Mouse (Mus musculus) spleen, adult 12 weeks (tissue): ENCODE results near the gene Rab37.

Experiments used
- DNase-seq: peaks from one replicate; pipeline ENCODE4 v3.0.0; 2022; ENCODE audit warnings: low spot score

Gene Rab37

DNA sequence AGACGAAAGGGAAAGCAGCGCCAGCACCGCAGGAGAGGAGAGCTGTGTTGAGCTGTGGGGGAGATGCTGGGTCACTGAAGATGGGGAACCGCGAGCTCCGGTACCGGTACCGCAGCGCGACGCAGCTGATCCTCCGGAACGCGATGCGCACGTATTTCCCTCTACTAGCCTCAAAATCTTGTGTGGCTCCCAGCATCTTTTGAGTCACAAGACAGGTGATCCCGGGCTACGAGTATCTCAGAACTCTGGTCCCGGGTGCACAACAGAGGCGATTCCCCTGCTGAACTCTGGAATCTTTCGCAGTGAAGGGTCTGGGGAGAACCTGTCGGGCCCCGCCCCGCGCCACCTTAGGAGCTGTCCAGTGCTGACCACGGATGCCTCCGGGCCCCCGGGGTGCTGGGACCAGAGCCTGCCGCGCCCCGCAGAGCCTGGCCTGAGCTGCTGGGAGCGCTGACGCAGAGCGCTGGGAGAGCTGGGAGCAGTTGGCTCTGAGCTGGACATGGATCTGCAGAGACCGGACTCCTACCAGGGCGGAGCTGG is at the start of gene Rab37:
Rab37 (plus strand) TSS at position 70 of the 540 bp plus-strand sequence.
- no peak for DNase-seq

DNA sequence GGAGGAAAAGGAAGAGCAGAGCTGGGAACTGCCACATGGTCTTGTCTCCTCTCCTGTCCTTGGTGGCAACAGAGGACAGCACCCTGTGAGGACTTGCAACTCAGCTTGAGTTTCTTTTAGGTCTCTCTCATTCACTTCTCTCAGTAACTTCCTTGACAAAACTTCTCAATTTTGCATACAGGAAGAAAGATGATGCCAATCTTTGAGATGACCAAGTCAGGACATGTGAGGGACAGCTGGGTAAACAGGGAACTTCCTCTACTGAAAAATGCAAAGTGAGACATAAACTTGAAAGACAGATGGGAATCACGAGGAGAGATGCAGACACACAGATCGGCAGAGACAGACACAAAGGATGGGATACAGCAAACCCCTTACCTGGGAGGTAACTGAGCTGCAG is 43.0 kb upstream of the Rab37 start, which contains the start of gene Cd300ld3:
Cd300ld3 (minus strand) TSS at position 151 of the 400 bp plus-strand sequence.
- DNase-seq: no peak

DNA sequence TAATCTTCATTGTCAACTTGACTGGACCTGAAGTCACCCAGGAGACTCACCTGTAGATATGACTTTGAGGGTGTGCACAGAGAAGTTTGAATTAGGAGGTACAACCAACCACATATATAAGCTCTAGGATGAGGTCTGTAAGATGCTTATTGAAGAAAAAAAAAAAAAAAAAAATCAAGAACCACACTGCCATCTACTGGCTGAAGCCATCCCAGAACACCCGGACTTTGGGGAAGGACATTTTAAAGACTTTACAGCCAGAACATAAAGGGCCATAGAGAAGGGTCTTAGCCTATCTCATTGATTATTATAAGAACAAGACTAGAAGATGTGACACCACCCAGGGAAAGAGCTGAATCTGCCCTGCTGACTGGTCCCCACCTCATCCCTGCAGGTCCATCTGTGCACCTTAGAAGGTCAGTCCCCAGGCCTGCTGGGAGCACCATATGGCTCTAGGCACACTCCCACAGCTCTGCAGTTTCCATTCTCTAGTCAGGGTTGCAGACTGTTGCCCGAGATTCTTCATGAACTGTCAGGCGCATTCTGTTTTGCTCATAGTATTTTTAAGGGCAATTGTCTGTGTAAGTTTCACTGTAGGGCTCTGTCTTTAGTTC is 41.8 kb upstream of the Rab37 start:
- no peak for DNase-seq

DNA sequence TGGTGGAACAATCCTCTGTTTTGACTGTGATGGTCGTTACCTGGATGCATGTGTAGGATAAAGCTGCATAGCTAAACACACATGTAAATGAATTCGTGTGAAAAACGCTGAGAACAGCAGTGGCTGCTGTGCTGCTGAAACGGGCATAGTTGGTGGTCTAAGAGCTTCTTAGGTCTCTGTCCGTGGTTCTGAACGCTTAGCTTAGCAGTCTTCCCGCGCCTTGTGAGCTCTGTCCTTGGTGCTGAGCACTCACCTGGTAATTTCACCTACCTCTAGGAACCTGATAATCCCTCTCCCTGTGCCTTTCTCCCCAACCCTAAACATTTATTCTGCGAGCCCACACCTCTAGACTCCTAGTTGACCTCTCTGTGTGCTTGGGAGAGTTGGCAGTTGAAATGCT is 39.0 kb upstream of the Rab37 start:
- DNase-seq: no peak

DNA sequence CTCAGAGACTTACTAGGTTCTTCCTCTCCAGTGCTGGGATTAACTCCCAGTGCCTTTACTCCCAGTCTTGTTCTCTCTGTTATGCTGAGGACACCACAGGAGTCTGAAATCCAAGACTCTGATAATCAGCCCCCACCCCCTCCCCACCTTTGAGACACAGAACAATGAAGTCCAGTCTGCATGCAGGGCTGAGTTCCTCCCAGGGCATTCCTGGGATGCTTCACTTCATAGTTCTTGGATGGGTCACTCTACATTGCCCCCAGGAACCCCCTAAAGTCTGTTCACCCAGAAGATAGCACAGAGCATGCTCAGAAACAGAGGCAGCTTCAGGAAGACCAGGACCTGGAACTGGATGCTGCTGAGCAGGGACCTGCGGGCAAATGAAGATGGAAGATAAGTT is 38.2 kb upstream of the Rab37 start:
- no peak for DNase-seq

DNA sequence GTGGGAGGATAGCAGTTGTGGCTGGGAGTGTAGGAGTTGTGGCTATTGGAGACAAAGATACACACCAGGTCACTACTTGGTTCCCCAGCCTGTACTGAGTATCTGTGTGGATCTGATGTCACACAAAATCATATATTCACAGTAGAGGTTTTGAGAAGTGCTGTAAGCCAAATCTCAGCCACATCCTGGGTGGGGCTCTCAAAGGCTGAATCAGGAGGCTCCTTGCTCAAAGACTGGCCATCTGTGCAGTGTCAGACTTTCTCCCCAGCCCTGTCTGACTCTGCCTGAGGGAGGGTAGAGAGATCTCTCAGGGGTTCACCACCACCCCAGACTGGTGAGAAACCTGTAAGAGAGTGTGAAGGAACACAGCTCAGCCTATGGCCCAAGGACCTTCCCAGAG is 36.7 kb upstream of the Rab37 start:
- DNase-seq: no peak

DNA sequence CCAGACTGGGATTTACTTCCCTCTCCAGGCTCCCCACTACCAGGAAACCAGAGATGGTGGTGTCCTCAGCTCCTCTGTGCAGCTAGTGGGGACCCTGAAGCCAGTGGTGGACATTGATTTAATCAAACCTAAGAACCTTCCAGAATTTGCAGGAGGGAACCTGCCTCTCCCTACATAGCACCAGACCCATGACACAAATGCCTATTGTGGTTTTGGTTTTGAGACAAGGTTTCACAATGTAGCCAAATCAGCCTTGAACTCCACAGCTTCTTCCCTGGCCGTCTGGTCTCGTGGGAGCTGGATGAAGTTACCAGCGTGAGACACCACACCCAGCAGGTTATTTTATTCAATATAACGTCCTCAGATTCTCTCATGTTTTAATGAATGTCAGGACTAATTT is 32.5 kb upstream of the Rab37 start:
- no peak for DNase-seq

DNA sequence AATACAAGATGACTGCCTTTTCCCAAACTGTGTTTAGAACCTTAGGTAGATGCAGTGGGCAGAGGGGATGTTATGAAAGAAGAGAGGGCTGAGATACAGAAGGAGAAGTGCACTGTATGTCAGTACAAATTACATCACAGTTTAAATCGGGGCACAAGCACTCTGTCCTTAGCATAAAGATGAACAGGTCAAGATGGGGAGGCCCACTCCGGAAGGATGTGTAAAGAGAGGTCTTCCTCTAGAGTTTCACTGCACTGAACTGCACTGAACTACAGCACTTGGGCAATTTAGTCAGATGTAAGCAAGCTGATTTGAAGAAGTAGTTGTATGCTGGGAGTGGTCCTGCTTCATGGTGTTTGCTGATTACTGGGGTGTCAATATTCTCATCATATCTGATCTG is 31.4 kb upstream of the Rab37 start:
- no peak for DNase-seq

DNA sequence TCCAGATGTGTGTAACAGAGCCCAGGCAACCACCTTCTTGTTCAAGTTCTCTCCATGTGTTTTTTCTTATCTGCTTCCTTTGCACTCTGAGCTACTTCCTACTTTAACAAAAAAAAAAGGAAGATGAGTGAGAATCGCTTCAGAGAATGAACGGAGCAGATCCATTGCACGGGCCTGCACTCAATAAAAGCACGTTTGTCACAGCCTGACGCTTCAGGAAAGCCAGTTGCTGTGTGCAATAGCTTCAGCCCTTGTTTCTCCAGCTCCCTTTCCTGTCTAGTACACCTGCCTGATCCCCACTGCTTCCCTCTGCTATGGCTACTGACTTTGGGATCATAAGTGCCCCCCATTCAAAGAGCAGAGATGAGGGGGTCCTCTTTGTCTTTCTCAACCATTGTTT is 29.2 kb upstream of the Rab37 start, which contains the start of gene Cd300e:
Cd300e (minus strand) TSS at position 101 of the 400 bp plus-strand sequence.
- no peak for DNase-seq

DNA sequence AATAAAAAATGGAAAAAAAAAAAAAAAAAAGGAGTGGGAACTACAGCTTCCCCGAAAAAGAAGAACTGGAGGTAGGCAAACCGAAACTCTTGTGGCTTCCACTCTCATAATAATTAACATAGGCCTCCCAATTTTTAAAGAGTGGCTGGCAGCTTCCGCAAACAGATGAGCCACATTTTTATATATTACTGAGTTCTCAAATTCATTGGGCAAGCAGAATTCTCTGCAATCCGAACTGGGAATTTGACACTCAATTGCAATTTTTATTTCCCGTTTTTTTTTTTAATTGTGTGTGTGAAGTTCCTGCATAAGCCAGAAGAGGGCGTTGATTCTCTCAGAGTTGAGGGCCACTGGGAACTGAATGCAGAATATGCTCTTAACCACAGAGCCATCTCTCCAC is 24.5 kb upstream of the Rab37 start:
- no peak for DNase-seq

DNA sequence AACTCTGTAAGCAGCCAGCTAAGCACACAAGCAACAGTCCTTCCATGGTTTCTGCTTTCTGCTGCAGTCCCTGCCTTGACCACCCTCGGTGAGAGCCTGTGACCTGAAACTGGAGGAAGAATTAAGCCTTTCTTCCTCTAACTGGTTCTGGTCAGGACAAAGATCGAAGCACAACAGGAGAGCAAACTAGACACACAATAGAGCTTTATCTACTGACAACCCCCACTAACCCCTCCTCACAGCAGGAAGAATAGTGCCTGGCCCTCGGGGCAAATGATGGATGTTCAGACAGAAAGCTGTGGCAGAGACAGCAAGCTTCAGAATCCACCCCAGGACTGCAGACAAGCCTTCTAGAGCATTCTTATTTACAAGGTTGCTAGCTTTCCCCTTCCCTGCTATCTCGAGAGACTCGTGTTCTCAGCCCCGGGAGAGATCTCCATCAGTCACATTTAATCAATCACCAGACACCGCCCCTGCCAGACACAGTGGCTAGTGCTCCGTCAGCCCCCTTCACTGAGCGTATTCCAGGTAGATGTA is 20.1 kb upstream of the Rab37 start:
- no peak for DNase-seq

DNA sequence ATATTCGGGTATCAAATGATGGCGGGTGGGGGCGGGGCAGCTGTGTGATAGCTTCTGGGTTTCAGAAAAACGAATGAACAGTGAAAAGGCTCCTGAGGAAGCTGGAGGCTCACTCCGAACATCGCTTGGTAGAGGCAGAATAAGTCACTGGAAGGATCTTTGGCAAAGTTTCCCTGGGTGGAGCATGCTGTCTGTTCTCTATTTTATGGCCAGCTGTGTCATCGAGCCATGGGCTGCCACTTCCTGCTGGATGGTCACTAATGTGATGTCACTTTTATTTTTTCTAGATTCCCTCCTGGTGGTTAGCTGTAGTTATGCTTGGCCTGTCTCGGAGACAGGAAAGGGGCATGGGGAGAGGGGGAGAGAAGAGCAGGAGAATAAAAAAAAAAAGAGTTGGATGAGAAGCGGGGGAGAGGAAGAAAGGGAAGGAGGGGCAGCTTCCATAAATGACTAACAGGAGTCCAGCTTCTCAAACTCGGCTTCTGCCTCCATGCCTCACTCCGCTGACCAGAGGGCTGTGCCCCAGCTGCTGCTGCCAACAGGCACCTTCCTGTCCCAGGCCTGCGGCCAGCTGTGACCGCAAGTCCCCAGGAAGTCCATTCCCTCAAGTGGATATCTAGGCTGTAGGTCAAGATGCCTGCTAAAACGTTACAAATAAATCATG is 19.5 kb upstream of the Rab37 start:
- DNase-seq: no peak

DNA sequence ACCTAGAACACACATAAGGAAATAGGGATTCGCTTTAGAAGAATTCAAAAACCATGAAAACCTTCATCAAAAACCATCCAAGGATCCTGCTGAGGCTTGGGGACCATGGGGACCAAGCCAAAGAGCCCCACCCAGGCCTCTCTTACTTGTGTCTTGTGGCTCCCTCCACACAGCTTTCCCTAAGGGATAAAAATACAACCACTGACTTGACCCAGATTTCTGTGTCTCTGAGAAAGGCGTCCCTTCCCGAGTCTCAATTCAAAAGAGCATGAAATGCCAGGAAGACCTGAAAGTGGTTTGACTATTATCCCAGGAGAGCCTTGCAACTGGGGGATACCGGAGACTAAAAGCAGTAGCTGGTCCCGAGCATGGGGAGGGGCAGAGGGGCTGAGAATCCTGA is 18.2 kb upstream of the Rab37 start:
- no peak for DNase-seq

DNA sequence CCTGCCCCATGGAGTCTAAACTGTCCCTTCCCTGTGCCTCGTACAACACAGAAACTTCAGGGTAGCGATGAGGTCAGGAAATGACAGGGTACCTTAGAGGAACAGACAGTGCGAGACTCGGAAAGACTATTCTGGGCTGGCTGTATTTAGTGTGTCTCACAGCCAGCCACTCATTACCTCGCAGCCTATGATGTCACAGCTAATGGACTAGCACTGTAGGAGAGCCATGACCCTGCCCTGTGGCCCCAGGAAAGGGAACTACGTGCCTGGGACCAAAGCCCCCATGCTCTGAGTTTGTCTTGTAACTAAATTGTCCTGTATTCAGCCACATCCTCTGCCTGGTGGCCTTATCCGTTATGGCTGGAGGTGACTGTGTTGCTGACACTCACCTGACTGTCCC is 15.8 kb upstream of the Rab37 start:
- DNase-seq: no peak

DNA sequence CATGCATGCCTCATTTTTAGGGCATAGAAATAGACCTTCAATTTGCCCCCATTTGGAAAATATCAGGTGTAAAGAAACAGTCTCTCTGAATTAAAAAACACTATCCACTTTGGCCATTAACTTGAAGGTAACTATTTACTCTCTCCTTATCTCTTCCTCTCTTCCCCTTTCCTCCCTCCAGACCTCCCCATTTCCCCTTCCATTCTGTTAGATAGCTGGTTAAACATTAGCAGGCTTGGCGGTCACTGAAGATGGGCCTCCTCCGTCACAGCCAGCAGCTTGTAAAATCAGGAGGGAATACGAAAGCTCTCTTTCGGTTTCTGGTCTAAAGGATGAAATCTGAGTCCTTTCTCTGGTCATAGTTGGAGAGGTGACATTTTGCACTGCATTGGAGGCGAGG is 15.4 kb upstream of the Rab37 start:
- no peak for DNase-seq

DNA sequence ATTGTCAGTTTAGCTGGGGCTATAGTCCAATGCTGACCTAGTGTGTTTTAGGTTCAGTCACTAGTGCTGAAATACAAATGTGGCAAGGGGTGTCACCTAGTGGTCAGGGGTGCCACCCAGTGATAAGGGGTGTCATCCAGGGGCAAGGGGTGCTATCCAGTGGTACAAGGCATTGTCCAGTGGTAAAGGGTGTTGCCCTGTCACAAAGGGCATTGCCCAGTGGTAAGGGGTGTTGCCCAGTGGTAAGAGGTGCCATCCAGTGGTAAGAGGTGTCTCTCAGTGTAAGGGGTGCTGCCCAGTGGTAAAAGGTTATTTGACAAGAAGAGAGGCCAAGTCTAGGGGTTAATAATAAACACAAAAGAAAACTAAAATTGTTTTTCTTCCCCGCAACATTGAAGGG is 13.8 kb upstream of the Rab37 start:
- no peak for DNase-seq

DNA sequence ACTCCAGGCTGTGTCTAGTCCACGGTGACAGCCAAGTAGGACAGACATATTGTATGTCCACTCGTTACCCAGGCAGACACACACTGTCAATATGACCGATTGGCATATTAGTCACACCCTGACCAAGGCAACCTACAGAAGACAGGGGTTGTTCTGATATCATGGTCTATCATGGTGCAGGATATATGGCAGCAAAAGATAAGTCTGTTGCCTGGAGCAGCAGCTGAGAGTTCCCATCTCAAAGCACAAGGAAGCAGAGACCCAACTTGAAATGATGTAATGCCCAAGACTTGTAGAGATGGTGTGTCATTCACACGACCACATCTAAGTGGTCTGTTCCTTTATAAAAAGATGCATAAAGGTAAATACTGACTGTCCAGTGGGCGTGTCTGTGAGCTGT is 12.6 kb upstream of the Rab37 start:
- DNase-seq: no peak

DNA sequence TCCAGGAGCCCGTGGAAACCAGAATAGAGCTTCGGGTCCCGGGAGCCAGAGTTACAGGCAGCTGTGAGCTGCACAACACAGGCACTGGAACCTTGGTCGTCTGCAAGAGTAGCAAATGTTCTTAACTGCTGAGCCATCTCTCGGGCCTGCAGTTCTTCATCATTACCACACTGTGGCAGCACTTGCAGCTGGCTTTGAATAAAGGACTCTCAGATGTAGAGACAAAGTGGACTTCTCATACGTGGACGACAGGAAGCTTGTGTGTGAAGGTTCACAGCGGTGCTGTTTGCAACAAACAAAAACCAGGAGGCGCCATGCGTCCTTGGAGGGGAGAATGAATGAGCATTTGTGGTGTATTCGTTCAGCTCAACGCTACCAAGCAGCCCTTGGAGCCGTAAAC is 10.3 kb upstream of the Rab37 start:
- DNase-seq: no peak

DNA sequence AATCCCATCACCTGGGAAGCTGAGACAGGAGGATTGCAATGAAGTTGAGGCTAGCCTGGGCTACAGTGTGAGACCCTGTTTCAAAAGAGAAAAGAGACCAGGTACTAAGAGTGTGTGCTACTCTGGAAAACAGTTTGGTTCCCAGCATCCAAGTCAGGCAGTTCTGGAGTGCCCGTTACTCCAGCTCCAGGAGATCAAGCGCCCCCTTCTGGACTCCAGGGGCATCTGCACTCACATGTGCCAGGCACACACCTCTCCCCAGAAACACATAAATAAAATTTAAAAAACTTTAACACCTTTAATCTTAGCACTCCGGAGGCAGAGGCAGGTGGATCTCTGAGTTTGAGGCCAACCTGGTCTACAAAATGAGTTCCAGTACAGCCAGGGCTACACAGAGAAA is 9.9 kb upstream of the Rab37 start:
- DNase-seq: no peak

DNA sequence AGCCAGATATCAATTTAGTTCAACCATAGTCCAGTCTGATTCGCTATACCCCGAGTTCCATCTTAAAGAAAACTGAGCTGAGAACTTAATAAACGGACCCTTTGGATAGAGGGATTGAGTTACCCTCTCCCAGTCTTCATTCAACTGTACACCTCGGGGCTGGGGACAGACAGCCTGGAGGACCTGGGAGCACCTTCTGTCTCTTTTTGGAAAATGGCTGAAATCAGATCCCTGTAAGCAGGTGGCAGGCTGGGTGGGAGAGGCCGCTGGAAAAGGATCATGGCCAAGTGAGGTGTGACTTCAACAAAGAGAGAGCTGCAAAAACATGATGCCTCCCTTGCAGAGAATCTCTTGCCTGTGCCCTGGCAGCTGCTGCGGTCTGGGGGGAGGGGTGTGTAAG is 9.0 kb upstream of the Rab37 start:
- DNase-seq: no peak

DNA sequence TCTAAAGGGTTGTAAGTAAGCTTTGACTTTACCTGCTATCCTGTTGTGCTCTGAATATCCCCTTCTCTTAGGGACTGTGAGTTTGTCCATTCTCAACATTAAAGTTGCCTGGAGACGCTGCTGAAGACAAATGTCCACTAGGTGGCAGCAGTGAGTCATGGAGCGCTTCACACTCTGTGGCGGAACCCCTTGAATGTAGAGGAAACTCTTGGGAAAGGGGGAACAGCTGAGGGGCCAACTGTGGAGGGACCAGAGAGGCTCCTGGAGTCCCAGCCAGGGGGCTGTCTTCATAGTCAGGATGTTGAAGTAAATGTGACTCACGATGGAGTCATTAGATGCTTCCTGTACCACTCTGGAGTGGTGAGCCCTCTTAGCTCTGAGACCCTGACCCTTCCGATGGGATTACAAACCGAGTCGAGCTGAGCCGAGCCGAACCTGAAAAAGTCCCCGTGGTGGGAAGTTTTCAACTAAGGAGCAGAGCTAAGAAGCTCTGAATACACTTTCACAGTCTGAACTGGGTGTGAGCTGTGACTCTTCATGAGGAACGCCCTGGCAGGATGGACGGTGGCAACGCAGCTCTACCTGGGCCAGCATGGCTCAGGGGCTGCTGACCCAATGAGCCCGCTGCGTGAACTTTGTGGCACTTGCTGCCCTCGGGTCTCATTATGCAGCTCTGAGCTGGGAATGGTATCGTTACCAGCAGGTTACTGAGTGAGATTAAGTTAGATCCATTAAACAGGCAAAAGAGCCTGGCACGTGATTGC is 7.7 kb upstream of the Rab37 start:
- peak; percentile 43 for DNase-seq

DNA sequence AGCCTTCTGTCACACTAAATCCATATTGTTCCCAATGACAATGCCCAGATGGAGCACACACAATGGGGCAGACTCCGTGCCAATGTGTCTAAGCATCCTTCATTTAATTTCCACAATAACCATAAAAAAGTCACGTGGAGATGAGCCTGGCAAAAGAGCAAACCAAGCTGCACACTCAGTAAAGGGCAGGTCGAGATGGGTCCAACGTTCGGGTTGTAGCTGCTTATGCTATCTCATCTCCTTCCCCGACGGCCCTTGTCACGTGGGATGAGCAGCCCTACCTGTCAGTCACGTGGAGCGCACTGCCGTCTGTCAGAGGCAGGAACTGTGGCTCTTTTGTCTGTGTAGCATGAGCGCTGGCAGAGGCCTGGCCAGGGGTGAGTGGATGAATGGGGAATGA is 6.6 kb upstream of the Rab37 start:
- no peak for DNase-seq

DNA sequence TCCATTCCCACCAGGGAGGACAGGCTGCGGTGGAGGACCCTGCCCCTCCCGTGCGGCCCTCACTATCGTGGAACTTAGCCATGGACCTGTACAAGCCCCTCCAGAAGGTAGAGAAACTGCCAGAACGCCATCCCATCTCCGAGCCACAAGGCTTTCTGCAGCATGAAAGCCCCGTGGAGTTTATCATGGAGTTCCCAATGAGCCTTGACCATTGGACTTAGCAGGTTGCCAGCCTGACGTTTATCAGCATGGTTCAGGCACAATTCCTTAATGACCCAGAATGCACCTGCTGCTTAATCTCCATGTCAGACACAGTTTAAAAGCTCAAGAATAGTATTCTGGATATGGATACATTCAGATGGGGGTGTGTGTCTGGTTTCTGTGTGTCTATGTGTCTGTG is 6.2 kb upstream of the Rab37 start:
- DNase-seq: no peak
